Mouse (Mus musculus) neural tube, embryonic 13.5 days (tissue): ENCODE data around the gene Ltbp4. TPM values are rescaled to one million over a fixed set of nuclear protein-coding genes. Genes with fewer than 3 reads are reported as not detected.

Experiments used
- ATAC-seq: fragments of 200-750 bp; cut with Nextera tagmentation; 2 replicates; pipeline ENCODE4 v1.8.0; 2017; ENCODE audit warnings: low read depth, mild to moderate bottlenecking, moderate TSS enrichment, moderate library complexity
- H3K27ac ChIP-seq: fragments of 300-500 bp; sonication (generic); replicated peaks from 2 replicates; pipeline ENCODE4 v1.5.1; 2015; ENCODE audit warnings: moderate library complexity, mild to moderate bottlenecking, inconsistent platforms
- H3K27me3 ChIP-seq: fragments of 300-500 bp; sonication (generic); 2 replicates; pipeline ENCODE4 v1.6.1; 2015; ENCODE audit warnings: mild to moderate bottlenecking, inconsistent platforms
- H3K36me3 ChIP-seq: fragments of 300-500 bp; sonication (generic); 2 replicates; pipeline ENCODE4 v1.6.1; 2015; ENCODE audit warnings: mild to moderate bottlenecking, inconsistent platforms
- H3K4me1 ChIP-seq: fragments of 300-500 bp; sonication (generic); replicated peaks from 2 replicates; pipeline ENCODE4 v1.6.1; 2015; ENCODE audit warnings: inconsistent platforms
- H3K4me2 ChIP-seq: fragments of 300-500 bp; sonication (generic); 2 replicates; pipeline ENCODE4 v1.6.1; 2015; ENCODE audit warnings: inconsistent platforms, mild to moderate bottlenecking, moderate library complexity
- H3K4me3 ChIP-seq: fragments of 300-500 bp; sonication (generic); 2 replicates; pipeline ENCODE4 v1.5.1; 2015; ENCODE audit warnings: mild to moderate bottlenecking, inconsistent platforms
- H3K9ac ChIP-seq: fragments of 300-500 bp; sonication (generic); 2 replicates; pipeline ENCODE4 v1.6.1; 2015; ENCODE audit warnings: moderate library complexity, mild to moderate bottlenecking, inconsistent platforms
- H3K9me3 ChIP-seq: fragments of 300-500 bp; sonication (generic); 2 replicates; pipeline ENCODE4 v1.6.1; 2016; ENCODE audit warnings: inconsistent platforms
- WGBS: fragments of 180-500 bp; shearing (Covaris S2); methylation state at CpG from one replicate; pipeline ENCODE4 v1.1.7; 2015; 5-methylcytosine and 5-hydroxymethylcytosine counted together
- polyA plus RNA-seq: library from polyadenylated mRNA; unstranded; fragments of >200 nt; fragmentation: Nextera tagmentation; extraction: Ambion mirVana; gene quantifications from 2 replicates; pipeline ENCODE4 v1.2.1, GENCODE M21; 2015

Gene Ltbp4
- 6.9 and 8.0 TPM in 2 replicates for polyA plus RNA-seq

- Histone ChIP-seq H3K4me3 (peak within 1 kb of the TSS; percentile 35), H3K36me3 (peaks cover 15% of the 10 kb centered on the region), H3K4me2 (peak within 1 kb of the TSS; percentile 54), H3K9me3 (no peaks in the 10 kb centered on the region), H3K27ac (no peak within 1 kb of the TSS), H3K9ac (peak within 1 kb of the TSS; percentile 58), H3K4me1 (peaks cover 57% of the 10 kb centered on the region), H3K27me3 (peaks cover 68% of the 10 kb centered on the region)
- no peak for ATAC-seq
- under 1% methylated on average over 36 of the region's 36 CpGs for WGBS
These were observed at the start of gene Ltbp4 for GRCm38 (mm10) chr7:27337175-27337853. Ltbp4 (minus strand) TSS chr7:27337692.

- no peak overlapping the region for H3K27ac ChIP-seq
- peaks cover 28% of the 10 kb centered on the region for H3K27me3 ChIP-seq
- H3K4me1 ChIP-seq: no peaks in the 10 kb centered on the region
- no peak overlapping the region for H3K4me3 ChIP-seq
- no peaks in the 10 kb centered on the region for H3K36me3 ChIP-seq
- H3K9ac ChIP-seq: no peak overlapping the region
- WGBS: 33% methylated on average over 4 of the region's 4 CpGs
- ATAC-seq: peak; percentile 23; the same call in 1 of the 2 replicates
- H3K9me3 ChIP-seq: no peaks in the 10 kb centered on the region
- no peak overlapping the region for H3K4me2 ChIP-seq
These were observed 47.2 kb upstream of the Ltbp4 start for GRCm38 (mm10) chr7:27384731-27385130.

DNA sequence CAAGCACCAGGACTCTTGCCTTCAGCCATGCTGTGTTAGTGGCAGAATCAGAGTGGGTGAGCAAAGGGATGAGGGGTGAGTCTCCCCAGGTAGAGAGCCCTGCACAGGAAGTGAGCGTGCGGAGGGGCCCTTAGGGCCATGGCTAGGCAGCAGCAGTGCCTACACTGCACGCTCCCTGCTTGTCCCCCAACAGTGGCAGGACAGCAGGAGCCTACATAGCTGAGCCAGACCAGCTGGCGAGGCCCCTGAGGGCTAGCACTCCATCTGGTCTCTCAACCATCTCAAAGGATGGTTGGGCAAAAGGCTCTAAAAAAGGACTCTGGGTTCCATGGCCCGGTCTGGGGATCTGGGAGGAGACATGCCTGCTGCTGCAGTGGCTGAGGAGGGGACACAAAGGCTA lies 46.6 kb upstream of the Ltbp4 start:
- WGBS: 65% methylated on average over 5 of the region's 5 CpGs
- H3K9ac ChIP-seq: no peak overlapping the region
- no peak overlapping the region for H3K27ac ChIP-seq
- H3K4me3 ChIP-seq: no peak overlapping the region
- H3K4me1 ChIP-seq: no peaks in the 10 kb centered on the region
- no peaks in the 10 kb centered on the region for H3K36me3 ChIP-seq
- no peak overlapping the region for H3K4me2 ChIP-seq
- ATAC-seq: no peak
- peaks cover 34% of the 10 kb centered on the region for H3K27me3 ChIP-seq
- H3K9me3 ChIP-seq: no peaks in the 10 kb centered on the region

DNA sequence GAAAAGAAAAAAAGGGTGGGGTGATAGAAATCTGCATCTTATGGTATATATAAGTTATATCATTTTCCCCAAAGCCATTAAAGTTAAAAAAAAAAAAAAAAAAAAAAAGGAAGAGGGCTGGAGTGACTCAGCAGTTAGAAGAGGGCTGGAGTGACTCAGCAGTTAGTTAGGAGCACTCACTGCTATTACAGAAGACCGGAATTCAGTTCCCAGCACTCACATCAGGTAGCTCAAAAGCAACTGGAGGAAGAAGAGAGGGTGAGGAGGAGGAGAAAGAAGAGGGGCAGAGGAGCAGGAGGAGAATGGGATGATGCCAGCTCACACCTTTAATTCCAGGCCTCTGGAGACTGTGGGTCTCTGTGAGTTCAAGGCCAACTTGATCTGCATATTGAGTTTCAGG lies 45.7 kb upstream of the Ltbp4 start:
- WGBS: 78% methylated on average over 1 of the region's 1 CpGs
- H3K27ac ChIP-seq: no peak overlapping the region
- no peaks in the 10 kb centered on the region for H3K4me1 ChIP-seq
- no peak for ATAC-seq
- no peak overlapping the region for H3K9ac ChIP-seq
- H3K9me3 ChIP-seq: no peaks in the 10 kb centered on the region
- no peaks in the 10 kb centered on the region for H3K36me3 ChIP-seq
- H3K4me2 ChIP-seq: no peak overlapping the region
- H3K4me3 ChIP-seq: no peak overlapping the region
- peaks cover 43% of the 10 kb centered on the region for H3K27me3 ChIP-seq

- WGBS: 60% methylated on average over 4 of the region's 4 CpGs
- no peaks in the 10 kb centered on the region for H3K9me3 ChIP-seq
These were observed 44.1 kb upstream of the Ltbp4 start for GRCm38 (mm10) chr7:27381560-27381959.

GRCm38 (mm10) chr7:27381009-27381408 lies 43.5 kb upstream of the Ltbp4 start:
- H3K27ac ChIP-seq: no peak overlapping the region
- no peak for ATAC-seq
- H3K4me1 ChIP-seq: no peaks in the 10 kb centered on the region
- H3K36me3 ChIP-seq: no peaks in the 10 kb centered on the region
- no peak overlapping the region for H3K4me2 ChIP-seq
- WGBS: 29% methylated on average over 1 of the region's 1 CpGs
- no peak overlapping the region for H3K4me3 ChIP-seq
- H3K9ac ChIP-seq: no peak overlapping the region
- no peaks in the 10 kb centered on the region for H3K9me3 ChIP-seq
- peaks cover 56% of the 10 kb centered on the region for H3K27me3 ChIP-seq

More at GRCm38 (mm10) chr7:27381560-27381959, 44.1 kb upstream of the Ltbp4 start:
- no peak overlapping the region for H3K4me3 ChIP-seq
- no peak overlapping the region for H3K27ac ChIP-seq
- H3K4me2 ChIP-seq: no peak overlapping the region
- H3K36me3 ChIP-seq: no peaks in the 10 kb centered on the region
- peaks cover 51% of the 10 kb centered on the region for H3K27me3 ChIP-seq
- ATAC-seq: no peak
- H3K4me1 ChIP-seq: no peaks in the 10 kb centered on the region
- H3K9ac ChIP-seq: no peak overlapping the region

- WGBS: 78% methylated on average over 6 of the region's 6 CpGs
- Histone ChIP-seq H3K9me3 (no peaks in the 10 kb centered on the region), H3K36me3 (no peaks in the 10 kb centered on the region), H3K4me3 (no peak overlapping the region), H3K27me3 (peaks cover 62% of the 10 kb centered on the region), H3K4me1 (no peaks in the 10 kb centered on the region), H3K4me2 (no peak overlapping the region), H3K9ac (no peak overlapping the region), H3K27ac (no peak overlapping the region)
- no peak for ATAC-seq
These were observed 42.3 kb upstream of the Ltbp4 start for GRCm38 (mm10) chr7:27379836-27380235.

DNA sequence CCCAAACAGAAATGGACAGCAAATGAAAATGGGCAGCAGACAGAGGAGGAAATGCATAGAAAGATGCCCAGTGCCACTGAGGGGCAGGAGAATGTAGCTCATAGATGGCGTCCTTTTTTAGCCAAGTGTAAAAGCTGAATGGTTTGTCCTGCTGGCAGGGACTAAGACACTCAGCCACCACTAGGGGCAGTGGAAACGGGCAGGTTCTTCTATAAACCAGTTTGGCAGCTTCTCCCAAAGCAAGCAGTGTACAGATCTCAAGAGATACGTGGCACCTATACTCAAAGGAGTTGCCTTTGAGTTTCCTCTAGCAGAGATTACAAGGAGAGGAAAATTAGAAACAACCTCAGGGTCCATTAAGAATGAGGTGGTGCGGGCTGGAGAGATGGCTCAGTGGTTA lies 40.9 kb upstream of the Ltbp4 start:
- Histone ChIP-seq H3K9me3 (no peaks in the 10 kb centered on the region), H3K4me2 (no peak overlapping the region), H3K9ac (no peak overlapping the region), H3K36me3 (no peaks in the 10 kb centered on the region), H3K4me1 (no peaks in the 10 kb centered on the region), H3K4me3 (no peak overlapping the region), H3K27ac (no peak overlapping the region), H3K27me3 (peaks cover 70% of the 10 kb centered on the region)
- no peak for ATAC-seq
- 27% methylated on average over 4 of the region's 4 CpGs for WGBS

DNA sequence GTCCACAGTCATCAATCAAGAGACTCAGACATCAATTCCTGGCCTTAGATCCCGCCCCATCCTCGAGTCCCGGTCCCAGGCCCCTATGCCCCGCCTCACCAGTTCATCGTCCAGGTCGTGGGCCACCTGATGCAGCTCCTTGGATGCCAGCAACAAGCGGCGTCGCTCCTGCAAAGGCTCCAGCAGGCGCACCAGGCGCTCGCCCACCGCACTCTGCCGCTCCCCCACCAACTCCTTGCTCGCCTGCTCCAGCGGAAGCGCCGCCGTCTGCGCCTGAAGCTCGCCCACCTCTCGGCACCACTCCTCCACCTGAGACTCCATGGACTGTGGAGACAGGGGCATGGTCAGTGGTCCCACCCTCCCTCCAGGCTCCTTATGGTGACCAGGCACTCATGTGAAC lies 37.8 kb upstream of the Ltbp4 start:
- WGBS: 2% methylated on average over 22 of the region's 22 CpGs

GRCm38 (mm10) chr7:27371715-27372462 lies 34.4 kb upstream of the Ltbp4 start:
- ATAC-seq: no peak
- peak overlapping the region; percentile 34 for H3K4me2 ChIP-seq
- peaks cover 8% of the 10 kb centered on the region for H3K9me3 ChIP-seq
- H3K4me3 ChIP-seq: no peak overlapping the region; the same call in 1 of the 2 replicates
- no peak overlapping the region for H3K27ac ChIP-seq
- peaks cover 14% of the 10 kb centered on the region for H3K36me3 ChIP-seq
- WGBS: 5% methylated on average over 44 of the region's 44 CpGs
- peaks cover 12% of the 10 kb centered on the region for H3K4me1 ChIP-seq
- H3K9ac ChIP-seq: peak overlapping the region; percentile 38; the same call in 1 of the 2 replicates
- H3K27me3 ChIP-seq: peaks cover 98% of the 10 kb centered on the region

More for the DNA sequence above, 37.8 kb upstream of the Ltbp4 start:
- H3K9ac ChIP-seq: no peak overlapping the region
- no peak overlapping the region for H3K27ac ChIP-seq
- H3K4me2 ChIP-seq: peak overlapping the region; percentile 9; the same call in 1 of the 2 replicates
- H3K4me1 ChIP-seq: peaks cover 5% of the 10 kb centered on the region
- peaks cover 2% of the 10 kb centered on the region for H3K36me3 ChIP-seq
- H3K27me3 ChIP-seq: peaks cover 94% of the 10 kb centered on the region
- ATAC-seq: no peak
- H3K4me3 ChIP-seq: no peak overlapping the region; the same call in 1 of the 2 replicates
- peaks cover 2% of the 10 kb centered on the region; the same call in 1 of the 2 replicates for H3K9me3 ChIP-seq

- H3K4me3 ChIP-seq: no peak overlapping the region
- ATAC-seq: no peak
- 80% methylated on average over 19 of the region's 19 CpGs for WGBS
- no peak overlapping the region for H3K4me2 ChIP-seq
- peaks cover 100% of the 10 kb centered on the region for H3K27me3 ChIP-seq
- H3K27ac ChIP-seq: no peak overlapping the region
- peaks cover 14% of the 10 kb centered on the region for H3K36me3 ChIP-seq
- H3K9ac ChIP-seq: no peak overlapping the region
- peaks cover 15% of the 10 kb centered on the region for H3K4me1 ChIP-seq
- H3K9me3 ChIP-seq: peaks cover 8% of the 10 kb centered on the region
These were observed 31.6 kb upstream of the Ltbp4 start for GRCm38 (mm10) chr7:27369111-27369510.

GRCm38 (mm10) chr7:27367976-27368375 lies 30.5 kb upstream of the Ltbp4 start:
- Histone ChIP-seq H3K4me3 (no peak overlapping the region), H3K36me3 (peaks cover 14% of the 10 kb centered on the region), H3K9me3 (peaks cover 8% of the 10 kb centered on the region), H3K9ac (peak overlapping the region; percentile 32; the same call in 1 of the 2 replicates), H3K4me2 (peak overlapping the region; percentile 7; the same call in 1 of the 2 replicates), H3K4me1 (peaks cover 16% of the 10 kb centered on the region), H3K27me3 (peaks cover 100% of the 10 kb centered on the region), H3K27ac (no peak overlapping the region)
- WGBS: 11% methylated on average over 11 of the region's 11 CpGs
- ATAC-seq: no peak
